Mouse (Mus musculus) embryonic facial prominence, embryonic 13.5 days (tissue): ENCODE measurements around the gene Mrpl1. TPM values are rescaled to one million over a fixed set of nuclear protein-coding genes. Genes with fewer than 3 reads are reported as not detected.

ENCODE experiments used
- ATAC-seq: fragments of 200-750 bp; cut with Nextera tagmentation; 2 replicates; pipeline ENCODE4 v1.8.0; 2017; ENCODE audit warnings: low read depth; ENCODE audit not compliant: insufficient number of reproducible peaks, insufficient read depth, low FRiP score, low TSS enrichment
- H3K27ac ChIP-seq: fragments of 300-500 bp; sonication (generic); 2 replicates; pipeline ENCODE4 v1.5.1; 2015; ENCODE audit warnings: moderate library complexity, mild to moderate bottlenecking, inconsistent platforms
- H3K27me3 ChIP-seq: fragments of 300-500 bp; sonication (generic); 2 replicates; pipeline ENCODE4 v1.6.1; 2015; ENCODE audit warnings: mild to moderate bottlenecking, inconsistent platforms
- H3K36me3 ChIP-seq: fragments of 300-500 bp; sonication (generic); 2 replicates; pipeline ENCODE4 v1.6.1; 2015; ENCODE audit warnings: mild to moderate bottlenecking, inconsistent platforms
- H3K4me1 ChIP-seq: fragments of 300-500 bp; sonication (generic); 2 replicates; pipeline ENCODE4 v1.6.1; 2015; ENCODE audit warnings: inconsistent platforms
- H3K4me2 ChIP-seq: fragments of 300-500 bp; sonication (generic); 2 replicates; pipeline ENCODE4 v1.6.1; 2015; ENCODE audit warnings: moderate library complexity, mild to moderate bottlenecking, inconsistent platforms
- H3K4me3 ChIP-seq: fragments of 300-500 bp; sonication (generic); 2 replicates; pipeline ENCODE4 v1.5.1; 2015; ENCODE audit warnings: mild to moderate bottlenecking, inconsistent platforms
- H3K9ac ChIP-seq: fragments of 300-500 bp; sonication (generic); 2 replicates; pipeline ENCODE4 v1.6.1; 2015; ENCODE audit warnings: mild to moderate bottlenecking, inconsistent platforms
- H3K9me3 ChIP-seq: fragments of 300-500 bp; sonication (generic); 2 replicates; pipeline ENCODE4 v1.6.1; 2016; ENCODE audit warnings: inconsistent platforms
- WGBS: fragments of 180-500 bp; shearing (Covaris S2); methylation state at CpG from one replicate; pipeline ENCODE4 v1.1.7; 2015; ENCODE audit warnings: mixed read lengths; 5-methylcytosine and 5-hydroxymethylcytosine counted together
- polyA plus RNA-seq: library from polyadenylated mRNA; unstranded; fragments of >200 nt; fragmentation: Nextera tagmentation; extraction: Ambion mirVana; gene quantifications from 2 replicates; pipeline ENCODE4 v1.2.1, GENCODE M21; 2015

The Mrpl1 gene
- polyA plus RNA-seq, result 19.5 and 21.5 TPM in 2 replicates

DNA sequence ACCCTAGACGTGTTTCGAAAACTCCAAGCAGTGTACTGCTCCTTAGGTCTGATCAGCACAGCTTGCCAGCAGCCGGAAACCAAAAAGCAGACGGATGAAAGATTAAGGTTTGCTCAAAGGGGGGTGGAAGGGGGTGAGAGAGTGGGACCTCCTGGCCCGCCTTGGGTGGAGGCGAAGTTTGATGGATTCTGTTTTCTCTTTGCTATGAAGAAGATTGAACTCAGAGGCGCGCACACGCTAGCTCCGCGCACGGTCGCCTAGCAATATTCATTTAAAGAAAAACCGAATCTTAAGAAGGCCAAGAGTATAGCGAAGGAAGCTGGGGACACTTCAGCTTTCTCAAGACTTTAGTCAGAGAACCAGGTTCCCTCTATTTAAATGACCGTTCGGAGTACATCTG lies at the start of gene Mrpl1:
TSS of gene Mrpl1 (plus strand) at position 35 of the 400 bp plus-strand sequence.
- Histone ChIP-seq H3K27me3 (no peaks in the 10 kb centered on the region), H3K9ac (peak within 1 kb of the TSS; percentile 81), H3K4me2 (peak within 1 kb of the TSS; percentile 76), H3K4me1 (peaks cover 22% of the 10 kb centered on the region), H3K9me3 (no peaks in the 10 kb centered on the region), H3K4me3 (peak within 1 kb of the TSS; percentile 91), H3K36me3 (peaks cover 7% of the 10 kb centered on the region; the same call in 1 of the 2 replicates), H3K27ac (peak within 1 kb of the TSS; percentile 88)
- peak; percentile 63 for ATAC-seq
- 2% methylated on average over 17 of the region's 17 CpGs for WGBS

GRCm38 (mm10) chr5:96160467-96161262 lies 48.6 kb upstream of the Mrpl1 start:
- Histone ChIP-seq H3K4me3 (peak overlapping the region; percentile 98), H3K4me2 (peak overlapping the region; percentile 67), H3K4me1 (peaks cover 16% of the 10 kb centered on the region), H3K36me3 (no peaks in the 10 kb centered on the region), H3K27ac (peak overlapping the region; percentile 97), H3K9ac (peak overlapping the region; percentile 99), H3K9me3 (no peaks in the 10 kb centered on the region), H3K27me3 (no peaks in the 10 kb centered on the region)
- WGBS, result under 1% methylated on average over 48 of the region's 50 CpGs
- ATAC-seq, result peak; percentile 0; the same call in 1 of the 2 replicates

- peaks cover 16% of the 10 kb centered on the region for H3K4me1 ChIP-seq
- no peaks in the 10 kb centered on the region for H3K36me3 ChIP-seq
- peak overlapping the region; percentile 98 for H3K4me3 ChIP-seq
- no peaks in the 10 kb centered on the region for H3K9me3 ChIP-seq
- H3K4me2 ChIP-seq, result peak overlapping the region; percentile 67
- ATAC-seq, result no peak
- peak overlapping the region; percentile 99 for H3K9ac ChIP-seq
- 1% methylated on average over 42 of the region's 45 CpGs for whole genome bisulfite sequencing
- H3K27ac ChIP-seq, result peak overlapping the region; percentile 97
- no peaks in the 10 kb centered on the region for H3K27me3 ChIP-seq
Observed at GRCm38 (mm10) chr5:96161263-96161577, 48.1 kb upstream of the Mrpl1 start.

DNA sequence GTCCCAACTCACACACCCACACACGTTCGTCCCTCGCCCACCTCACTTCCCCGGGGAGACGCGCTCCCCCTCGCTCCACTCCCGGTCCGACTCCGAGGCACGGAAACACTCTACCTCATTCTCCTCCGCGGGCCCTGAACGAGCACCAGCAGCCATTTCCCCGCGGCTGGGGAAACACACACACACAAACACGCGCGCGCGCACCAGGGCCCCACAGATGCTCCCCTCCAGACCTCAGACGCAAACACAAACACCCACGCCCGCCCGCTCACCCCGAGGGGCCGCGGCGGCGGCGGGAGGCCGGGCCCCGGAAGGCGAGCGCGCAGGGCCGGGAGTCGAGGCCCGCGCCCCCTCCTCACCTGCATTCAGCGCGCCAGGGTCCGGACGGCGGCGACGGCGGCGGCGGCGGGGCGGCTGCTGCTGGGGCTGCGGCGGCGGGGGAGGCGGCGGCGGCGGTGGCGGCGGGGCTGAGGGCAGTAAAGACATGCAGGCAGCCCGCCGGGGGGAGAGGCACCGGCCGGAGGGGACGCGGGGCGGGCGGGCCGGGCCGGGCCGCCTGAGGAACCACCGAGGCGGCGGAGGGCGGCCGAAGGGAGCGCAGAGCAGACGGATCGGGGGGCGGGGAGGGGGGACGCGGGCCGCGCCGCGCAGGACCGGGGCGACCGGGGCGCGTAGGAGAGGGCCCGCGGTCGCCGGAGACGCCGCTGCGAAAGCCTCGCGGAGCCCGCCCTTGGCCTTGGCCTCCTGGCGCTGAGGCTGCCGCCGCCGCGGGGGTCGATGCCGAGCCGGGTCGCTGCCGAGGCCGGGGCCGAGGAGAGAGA lies 47.5 kb upstream of the Mrpl1 start:
- Histone ChIP-seq H3K36me3 (no peaks in the 10 kb centered on the region), H3K27me3 (no peaks in the 10 kb centered on the region), H3K27ac (peak overlapping the region; percentile 97), H3K9ac (peak overlapping the region; percentile 99), H3K4me1 (peaks cover 16% of the 10 kb centered on the region), H3K4me3 (peak overlapping the region; percentile 98), H3K9me3 (no peaks in the 10 kb centered on the region), H3K4me2 (peak overlapping the region; percentile 67)
- peak; percentile 56 for ATAC-seq
- under 1% methylated on average over 78 of the region's 114 CpGs for WGBS

DNA sequence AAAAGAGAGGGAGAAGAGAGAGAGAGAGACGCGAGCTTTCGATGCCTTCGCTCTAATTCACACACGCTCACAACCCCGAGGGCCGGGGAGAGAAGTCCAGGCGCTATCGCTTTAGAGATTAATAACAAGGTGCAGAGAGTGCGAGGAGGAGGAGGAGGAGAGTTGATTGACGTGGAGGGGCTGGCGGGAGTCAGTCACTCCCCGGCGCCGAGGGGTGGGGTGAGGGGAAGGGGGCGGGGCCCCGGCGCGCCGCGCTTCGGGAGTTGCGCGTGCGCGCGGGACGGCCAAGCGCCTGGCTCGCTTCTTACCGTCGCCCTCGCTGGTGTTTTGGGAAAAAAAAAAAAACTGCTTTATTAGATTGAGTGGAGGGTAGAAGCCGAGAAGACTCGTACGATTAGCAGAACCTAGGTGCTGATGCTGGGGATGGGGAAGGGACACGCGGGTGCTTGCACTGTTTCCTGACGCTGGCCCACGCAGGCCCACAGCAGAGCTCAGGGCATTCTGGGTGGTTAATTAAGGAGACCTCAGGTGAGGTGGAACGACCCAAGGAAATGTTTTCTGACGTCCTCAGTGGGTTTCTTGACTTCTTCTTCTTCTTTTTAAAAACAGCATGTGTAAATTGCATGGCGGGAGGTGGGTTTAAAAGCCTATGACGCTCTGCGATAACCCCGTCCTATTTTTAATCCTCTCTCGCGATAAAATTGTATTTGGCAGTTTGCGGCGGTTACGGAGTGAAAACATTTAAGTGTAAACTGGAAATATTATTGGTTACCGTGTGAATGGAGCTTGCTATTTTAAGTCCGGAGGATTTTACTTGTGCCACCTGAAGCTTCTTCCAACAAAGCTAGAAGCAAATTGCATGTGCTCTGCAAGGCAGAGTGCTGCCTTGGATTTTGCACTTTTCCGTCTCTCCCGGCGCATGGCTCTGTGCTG lies 46.6 kb upstream of the Mrpl1 start:
- Histone ChIP-seq H3K4me2 (peak overlapping the region; percentile 67), H3K4me3 (peak overlapping the region; percentile 98), H3K9ac (peak overlapping the region; percentile 99), H3K27me3 (no peaks in the 10 kb centered on the region), H3K36me3 (no peaks in the 10 kb centered on the region), H3K4me1 (peaks cover 16% of the 10 kb centered on the region), H3K27ac (peak overlapping the region; percentile 97), H3K9me3 (no peaks in the 10 kb centered on the region)
- peak; percentile 86 for ATAC-seq
- under 1% methylated on average over 55 of the region's 56 CpGs for WGBS

DNA sequence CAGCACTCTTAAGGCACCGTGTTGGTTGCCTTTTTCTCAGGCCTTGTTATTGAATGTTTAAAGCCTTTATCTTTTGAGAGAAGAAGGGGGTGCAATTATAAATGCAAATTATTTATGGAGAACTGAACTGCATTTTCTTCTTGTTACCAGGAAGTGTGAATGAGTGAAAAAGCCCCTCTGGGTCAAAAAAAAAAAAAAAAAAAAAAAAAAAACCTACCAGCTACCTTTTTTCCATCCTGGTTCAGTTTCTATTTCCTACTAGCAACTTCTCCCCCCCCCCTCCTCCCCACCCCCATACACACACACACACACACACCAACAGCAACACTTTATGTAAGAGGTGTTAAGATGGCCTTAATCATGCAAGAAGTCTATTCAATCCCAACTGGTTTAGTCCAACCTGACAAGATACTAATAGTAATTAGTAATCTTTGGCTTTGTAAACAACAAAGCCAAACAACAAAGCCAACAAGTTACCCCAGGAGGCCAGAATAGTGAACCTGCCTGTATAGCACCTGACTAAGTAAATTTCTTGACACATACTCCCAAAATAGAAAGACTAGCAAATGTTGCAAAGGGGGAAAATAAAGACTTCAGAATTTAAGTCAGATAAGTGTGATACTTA lies 45.8 kb upstream of the Mrpl1 start:
- H3K4me3 ChIP-seq, result peak overlapping the region; percentile 98
- no peaks in the 10 kb centered on the region for H3K36me3 ChIP-seq
- H3K4me2 ChIP-seq, result peak overlapping the region; percentile 67
- no peaks in the 10 kb centered on the region for H3K27me3 ChIP-seq
- H3K9me3 ChIP-seq, result no peaks in the 10 kb centered on the region
- peak overlapping the region; percentile 99 for H3K9ac ChIP-seq
- ATAC-seq, result no peak
- WGBS, result 6% methylated on average over 1 of the region's 1 CpGs
- H3K27ac ChIP-seq, result peak overlapping the region; percentile 97
- H3K4me1 ChIP-seq, result peaks cover 16% of the 10 kb centered on the region

DNA sequence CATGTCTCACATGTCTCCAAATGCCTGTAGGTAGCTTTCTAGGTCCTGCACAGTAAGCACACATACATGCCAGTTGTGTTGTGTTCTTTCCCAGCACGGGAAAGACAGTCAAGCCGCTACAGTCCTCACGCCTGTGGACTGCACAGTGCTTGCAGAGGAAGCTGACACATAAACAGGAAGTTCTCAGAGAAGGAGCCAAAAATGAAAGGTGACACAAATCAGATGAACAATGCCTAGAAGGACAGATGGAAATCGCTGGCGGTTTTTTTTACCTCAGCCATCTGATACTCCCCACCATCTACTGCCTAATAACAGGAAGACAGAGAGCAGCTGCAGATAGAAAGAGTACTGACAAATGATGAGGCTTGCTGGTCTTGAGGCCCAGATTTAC lies 45.3 kb upstream of the Mrpl1 start, which contains the start of gene Cnot6l:
TSS of gene Cnot6l (minus strand) at position 151 of the 391 bp plus-strand sequence.
- 25% methylated on average over 5 of the region's 5 CpGs for WGBS
- Histone ChIP-seq H3K27ac (peak within 1 kb of the TSS; percentile 97), H3K4me3 (peak within 1 kb of the TSS; percentile 98), H3K4me2 (peak within 1 kb of the TSS; percentile 67), H3K27me3 (no peaks in the 10 kb centered on the region), H3K4me1 (peaks cover 16% of the 10 kb centered on the region), H3K36me3 (no peaks in the 10 kb centered on the region), H3K9ac (peak within 1 kb of the TSS; percentile 99), H3K9me3 (no peaks in the 10 kb centered on the region)
- no peak for ATAC-seq

DNA sequence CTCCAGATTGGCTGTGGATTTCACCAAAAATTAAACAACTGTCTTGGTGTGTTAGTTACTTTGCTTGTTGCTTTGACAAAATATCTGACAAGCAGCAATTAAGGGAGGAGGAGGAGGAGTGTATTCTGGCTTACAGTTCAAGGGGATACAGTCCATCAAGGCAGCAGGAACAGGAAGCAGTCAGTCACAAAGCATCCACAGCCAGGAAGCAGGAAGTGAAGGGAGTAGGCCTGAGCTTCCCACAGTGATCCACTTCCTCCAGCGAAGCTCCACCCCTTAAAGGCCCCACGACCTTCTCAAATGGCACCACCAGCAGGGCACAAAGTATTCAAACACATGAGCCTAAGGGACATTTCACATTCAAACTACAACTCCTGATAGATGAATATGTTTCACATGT lies 42.5 kb upstream of the Mrpl1 start:
- no peaks in the 10 kb centered on the region for H3K36me3 ChIP-seq
- WGBS, result 85% methylated on average over 2 of the region's 2 CpGs
- H3K4me3 ChIP-seq, result no peak overlapping the region
- ATAC-seq, result no peak
- H3K27me3 ChIP-seq, result no peaks in the 10 kb centered on the region
- no peak overlapping the region for H3K4me2 ChIP-seq
- H3K9me3 ChIP-seq, result no peaks in the 10 kb centered on the region
- H3K27ac ChIP-seq, result no peak overlapping the region
- H3K9ac ChIP-seq, result no peak overlapping the region
- peaks cover 8% of the 10 kb centered on the region for H3K4me1 ChIP-seq

GRCm38 (mm10) chr5:96170443-96170842 lies 38.9 kb upstream of the Mrpl1 start:
- Histone ChIP-seq H3K9ac (no peak overlapping the region), H3K9me3 (no peaks in the 10 kb centered on the region), H3K36me3 (no peaks in the 10 kb centered on the region), H3K27ac (no peak overlapping the region), H3K27me3 (no peaks in the 10 kb centered on the region), H3K4me2 (no peak overlapping the region), H3K4me3 (no peak overlapping the region), H3K4me1 (no peaks in the 10 kb centered on the region)
- no peak for ATAC-seq
- WGBS, result 72% methylated on average over 3 of the region's 3 CpGs

GRCm38 (mm10) chr5:96171765-96172164 lies 37.5 kb upstream of the Mrpl1 start:
- no peak for ATAC-seq
- H3K36me3 ChIP-seq, result no peaks in the 10 kb centered on the region
- H3K4me1 ChIP-seq, result peaks cover 9% of the 10 kb centered on the region
- H3K4me3 ChIP-seq, result no peak overlapping the region
- H3K9ac ChIP-seq, result no peak overlapping the region
- WGBS, result 86% methylated on average over 4 of the region's 4 CpGs
- H3K27me3 ChIP-seq, result no peaks in the 10 kb centered on the region
- H3K9me3 ChIP-seq, result no peaks in the 10 kb centered on the region
- H3K27ac ChIP-seq, result no peak overlapping the region
- no peak overlapping the region for H3K4me2 ChIP-seq
